Mouse (Mus musculus) heart, adult 2 months (tissue): ENCODE measurements around the gene Fev. TPM values are rescaled to one million over a fixed set of nuclear protein-coding genes. Genes with fewer than 3 reads are reported as not detected.

ENCODE experiments used
- DNase-seq, 2 experiments: peaks; one replicate each; pipeline ENCODE4 v3.0.0; 2021
- H3K27ac ChIP-seq: fragments of 200-600 bp; 2 replicates; pipeline ENCODE4 v1.8.1; 2022
- H3K27me3 ChIP-seq: fragments of 200-500 bp; 2 replicates; pipeline ENCODE4 v1.6.1; 2012; ENCODE audit warnings: mild to moderate bottlenecking, low read length, inconsistent platforms, mixed read lengths; ENCODE audit not compliant: control insufficient read depth, insufficient read depth
- H3K36me3 ChIP-seq: fragments of 200-500 bp; 2 replicates; pipeline ENCODE4 v1.6.1; 2012; ENCODE audit warnings: low read length, inconsistent platforms; ENCODE audit not compliant: control insufficient read depth, insufficient read depth
- H3K4me1 ChIP-seq: fragments of 200-500 bp; 2 replicates; pipeline ENCODE4 v1.6.1; 2011; ENCODE audit warnings: low read length; ENCODE audit not compliant: control insufficient read depth, insufficient read depth
- H3K4me3 ChIP-seq: fragments of 200-600 bp; 2 replicates; pipeline ENCODE4 v1.8.1; 2022
- H3K79me2 ChIP-seq: fragments of 200-500 bp; replicated peaks from 2 replicates; pipeline ENCODE4 v1.6.1; 2012; ENCODE audit warnings: mild to moderate bottlenecking, inconsistent platforms, low read length, moderate library complexity, mixed read lengths; ENCODE audit not compliant: control insufficient read depth, insufficient read depth
- H3K9ac ChIP-seq: fragments of 200-500 bp; 2 replicates; pipeline ENCODE4 v1.6.1; 2012; ENCODE audit warnings: low read depth, mild to moderate bottlenecking, control low read depth, inconsistent platforms, low read length, mixed read lengths
- CTCF ChIP-seq: fragments of 200-600 bp; IDR thresholded peaks from 2 replicates; pipeline ENCODE4 v1.8.1; 2022; ENCODE audit warnings: antibody characterized with exemption, mild to moderate bottlenecking, moderate library complexity
- EP300 ChIP-seq: fragments of 200-500 bp; IDR thresholded peaks from 2 replicates; pipeline ENCODE4 v1.6.1; 2011; ENCODE audit warnings: low read depth, low read length, control low read depth; ENCODE audit not compliant: insufficient read depth
- POLR2A ChIP-seq: fragments of 200-500 bp; IDR thresholded peaks from 2 replicates; pipeline ENCODE4 v1.6.1; 2011; ENCODE audit warnings: mild to moderate bottlenecking, low read depth, low read length, control low read depth; ENCODE audit not compliant: insufficient read depth
- WGBS: fragments of 180-500 bp; shearing (Covaris S2); methylation state at CpG from one replicate; pipeline ENCODE4 v1.1.7; 2018; 5-methylcytosine and 5-hydroxymethylcytosine counted together
- intact Hi-C: fragments of 180-260 bp; cut with DNase I; formaldehyde crosslinking; loops from one replicate; pipeline ENCODE4 v1.15.1; 2025
- polyA plus RNA-seq: library from polyadenylated mRNA; depleted of rRNA; stranded (reverse); fragments of >200 nt; gene quantifications from 2 replicates; pipeline ENCODE4 v1.2.3, GENCODE M21; 2012
- total RNA-seq, 2 experiments: library from RNA; stranded (reverse); gene quantifications; 2 replicates each; pipeline ENCODE4 v1.2.3; 2021

Gene Fev
- total and polyA plus RNA-seq, 3 experiments, result 0.10 TPM; not detected in 2

- Histone ChIP-seq H3K4me1 (no peaks in the 10 kb centered on the region), H3K27me3 (peaks cover 9% of the 10 kb centered on the region), H3K27ac (no peak overlapping the region), H3K9ac (no peak overlapping the region), H3K36me3 (no peaks in the 10 kb centered on the region), H3K79me2 (no peaks in the 10 kb centered on the region), H3K4me3 (no peak overlapping the region)
- no peak for DNase-seq
- TF ChIP-seq POLR2A (no peak), CTCF (peak; percentile 72), EP300 (no peak)
- WGBS, result 3% methylated on average over 3 of the region's 3 CpGs
- intact Hi-C loops, result no loop called here
Measured at GRCm38 (mm10) chr1:74901686-74902085, 16.5 kb upstream of the Fev start.

DNA sequence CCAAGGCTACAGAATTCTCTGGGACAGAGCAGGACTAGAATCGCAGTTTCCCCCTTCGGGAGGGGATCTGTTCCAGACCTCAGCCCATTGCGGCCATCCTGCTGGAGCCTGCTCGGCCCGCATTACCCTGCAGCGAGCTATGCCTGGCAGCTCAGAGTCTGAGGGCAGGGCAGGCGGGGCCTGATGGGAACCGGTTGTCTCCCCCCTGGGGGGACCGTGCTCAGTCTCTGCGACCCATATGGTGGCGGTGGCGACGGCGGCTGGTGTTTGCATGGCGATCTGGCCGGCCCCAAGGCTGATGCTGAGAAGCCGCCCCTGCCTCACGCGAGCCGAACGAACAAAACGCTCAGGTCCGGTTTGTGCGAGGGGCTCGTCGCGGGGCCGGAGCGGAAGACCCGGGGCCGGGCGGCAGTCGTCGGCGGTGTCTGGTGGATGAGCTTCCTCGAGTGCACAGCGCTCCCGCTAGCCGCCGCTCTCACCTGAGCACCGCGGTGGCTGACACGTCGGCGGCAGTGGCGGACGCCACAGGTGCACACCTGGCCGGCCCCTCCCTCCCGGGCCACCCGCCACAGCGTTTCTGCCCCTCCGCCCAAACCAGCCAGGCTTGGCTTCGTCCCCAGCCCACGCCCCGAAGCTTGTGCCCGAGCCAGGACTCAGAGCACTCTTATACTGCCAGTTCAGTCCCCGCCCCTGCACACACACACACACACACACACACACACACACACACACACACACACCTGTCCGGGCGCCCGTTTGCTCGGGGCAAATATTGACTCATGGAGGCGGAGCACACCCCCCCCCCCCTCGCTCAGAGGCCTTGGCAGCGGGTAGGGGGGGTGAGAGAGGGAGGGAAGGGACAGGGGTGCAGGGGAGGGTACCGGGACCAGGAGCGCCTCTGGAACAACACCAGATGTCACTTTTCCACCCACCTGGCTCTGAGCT is 15.4 kb upstream of the Fev start:
- no peak for TF ChIP-seq CTCF
- TF ChIP-seq EP300, result no peak
- no peak for TF ChIP-seq POLR2A
- Histone ChIP-seq H3K4me3 (no peak overlapping the region), H3K79me2 (no peaks in the 10 kb centered on the region), H3K36me3 (no peaks in the 10 kb centered on the region), H3K27ac (no peak overlapping the region), H3K27me3 (peaks cover 9% of the 10 kb centered on the region), H3K4me1 (no peaks in the 10 kb centered on the region), H3K9ac (no peak overlapping the region)
- intact Hi-C loops, result no loop called here
- 3% methylated on average over 66 of the region's 66 CpGs for WGBS
- DNase-seq, result no peak

GRCm38 (mm10) chr1:74898656-74899431 is 13.6 kb upstream of the Fev start:
- no peak for TF ChIP-seq POLR2A
- no peak for TF ChIP-seq CTCF
- TF ChIP-seq EP300, result no peak
- 8% methylated on average over 9 of the region's 10 CpGs for WGBS
- Histone ChIP-seq H3K27me3 (peaks cover 9% of the 10 kb centered on the region), H3K9ac (no peak overlapping the region), H3K4me3 (no peak overlapping the region), H3K36me3 (no peaks in the 10 kb centered on the region), H3K79me2 (no peaks in the 10 kb centered on the region), H3K27ac (no peak overlapping the region), H3K4me1 (no peaks in the 10 kb centered on the region)
- no peak for DNase-seq
- intact Hi-C loops, result no loop called here

DNA sequence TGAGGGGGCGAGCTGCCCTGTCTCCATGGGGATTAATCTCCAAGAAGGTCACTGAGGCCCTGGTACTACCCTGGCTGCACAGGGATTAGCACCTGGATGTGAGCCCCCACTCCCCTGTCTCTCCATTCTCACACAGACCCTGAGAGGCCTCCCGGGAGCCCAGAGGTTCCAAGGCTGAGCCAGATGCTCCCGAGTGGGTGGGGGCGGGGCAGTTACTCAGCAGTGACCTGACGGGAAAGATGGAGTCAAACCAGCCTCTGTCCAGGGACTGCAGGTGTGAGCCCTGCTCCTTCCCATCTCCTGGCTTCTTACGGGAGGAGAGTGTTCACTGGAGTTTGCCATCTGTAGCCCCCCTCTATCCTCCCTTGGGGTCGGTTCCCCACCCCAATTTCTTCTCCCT is 12.8 kb upstream of the Fev start:
- Histone ChIP-seq H3K27me3 (peaks cover 11% of the 10 kb centered on the region), H3K27ac (no peak overlapping the region), H3K79me2 (no peaks in the 10 kb centered on the region), H3K9ac (no peak overlapping the region), H3K4me1 (no peaks in the 10 kb centered on the region), H3K4me3 (no peak overlapping the region), H3K36me3 (no peaks in the 10 kb centered on the region)
- intact Hi-C loops, result no loop called here
- 7% methylated on average over 7 of the region's 7 CpGs for WGBS
- TF ChIP-seq POLR2A (no peak), EP300 (no peak), CTCF (no peak)
- no peak for DNase-seq

DNA sequence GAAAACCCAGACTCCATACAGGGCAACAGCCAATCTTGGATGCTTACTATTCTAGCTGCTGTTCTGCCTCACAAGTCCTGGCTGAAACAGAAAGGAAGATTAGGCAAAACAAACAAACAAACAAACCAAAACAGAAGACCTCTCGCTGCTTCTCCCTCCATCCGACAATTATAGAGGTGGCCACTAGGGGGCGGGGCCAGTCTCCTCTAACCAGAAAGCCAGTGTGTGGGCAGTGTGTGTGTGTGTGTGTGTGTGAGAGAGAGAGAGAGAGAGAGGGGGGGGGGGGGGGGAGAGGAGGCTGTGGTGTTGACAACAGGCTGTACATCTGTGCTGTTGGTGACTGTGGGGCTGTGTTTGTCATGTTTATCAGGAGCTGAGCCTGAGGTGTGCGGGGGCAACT is 9.7 kb upstream of the Fev start:
- Histone ChIP-seq H3K4me1 (no peaks in the 10 kb centered on the region), H3K36me3 (no peaks in the 10 kb centered on the region), H3K9ac (no peak overlapping the region), H3K27ac (no peak overlapping the region), H3K4me3 (no peak overlapping the region), H3K79me2 (no peaks in the 10 kb centered on the region), H3K27me3 (peaks cover 2% of the 10 kb centered on the region)
- no peak for TF ChIP-seq EP300
- TF ChIP-seq CTCF, result peak; percentile 67
- TF ChIP-seq POLR2A, result no peak
- peak in 1 of 2 experiments; percentile 53 for DNase-seq
- 22% methylated on average over 4 of the region's 4 CpGs for WGBS
- intact Hi-C loops, result no loop called here
